Mouse (Mus musculus) heart, embryonic 16.5 days (tissue): Measurements from ENCODE around the gene 1110004F10Rik. TPM values are rescaled to one million over a fixed set of nuclear protein-coding genes. Genes with fewer than 3 reads are reported as not detected.

Source experiments
- ATAC-seq: fragments of 200-750 bp; cut with Nextera tagmentation; replicated peaks from 2 replicates; pipeline ENCODE4 v1.8.0; 2017; ENCODE audit warnings: moderate number of reproducible peaks; ENCODE audit not compliant: insufficient read depth, low FRiP score; ENCODE audit errors: extremely low read depth
- H3K27ac ChIP-seq: fragments of 300-500 bp; sonication (generic); 2 replicates; pipeline ENCODE4 v1.5.1; 2014; ENCODE audit warnings: mild to moderate bottlenecking, low read length, control low read depth, moderate library complexity
- H3K27me3 ChIP-seq: fragments of 300-500 bp; sonication (generic); 2 replicates; pipeline ENCODE4 v1.6.1; 2014; ENCODE audit warnings: low read length, mixed read lengths; ENCODE audit not compliant: control insufficient read depth, insufficient read depth
- H3K36me3 ChIP-seq: fragments of 300-500 bp; sonication (generic); 2 replicates; pipeline ENCODE4 v1.6.1; 2014; ENCODE audit not compliant: control insufficient read depth, insufficient read depth
- H3K4me1 ChIP-seq: fragments of 300-500 bp; sonication (generic); 2 replicates; pipeline ENCODE4 v1.6.1; 2014; ENCODE audit warnings: low read length, mixed read lengths; ENCODE audit not compliant: control insufficient read depth, insufficient read depth
- H3K4me2 ChIP-seq: fragments of 300-500 bp; sonication (generic); 2 replicates; pipeline ENCODE4 v1.6.1; 2014; ENCODE audit warnings: low read depth, mild to moderate bottlenecking, control low read depth, low read length
- H3K4me3 ChIP-seq: fragments of 300-500 bp; sonication (generic); 2 replicates; pipeline ENCODE4 v1.5.1; 2014; ENCODE audit warnings: mild to moderate bottlenecking, control low read depth, low read length
- H3K9ac ChIP-seq: fragments of 300-500 bp; sonication (generic); 2 replicates; pipeline ENCODE4 v1.6.1; 2014; ENCODE audit warnings: low read length, control low read depth
- H3K9me3 ChIP-seq: fragments of 300-500 bp; sonication (generic); replicated peaks from 2 replicates; pipeline ENCODE4 v1.6.1; 2016; ENCODE audit warnings: low read length; ENCODE audit not compliant: control insufficient read depth
- WGBS: fragments of 180-500 bp; shearing (Covaris S2); extraction: QIAGEN DNeasy Blood & Tissue Kit; methylation state at CpG from one replicate; pipeline ENCODE4 v1.1.7; 2014; 5-methylcytosine and 5-hydroxymethylcytosine counted together
- polyA plus RNA-seq: library from polyadenylated mRNA; unstranded; fragments of >200 nt; fragmentation: Nextera tagmentation; extraction: Ambion mirVana; gene quantifications from 2 replicates; pipeline ENCODE4 v1.2.1, GENCODE M21; 2015

Gene 1110004F10Rik
- polyA plus RNA-seq, 1 experiment from 2014 or later = 184 TPM

DNA sequence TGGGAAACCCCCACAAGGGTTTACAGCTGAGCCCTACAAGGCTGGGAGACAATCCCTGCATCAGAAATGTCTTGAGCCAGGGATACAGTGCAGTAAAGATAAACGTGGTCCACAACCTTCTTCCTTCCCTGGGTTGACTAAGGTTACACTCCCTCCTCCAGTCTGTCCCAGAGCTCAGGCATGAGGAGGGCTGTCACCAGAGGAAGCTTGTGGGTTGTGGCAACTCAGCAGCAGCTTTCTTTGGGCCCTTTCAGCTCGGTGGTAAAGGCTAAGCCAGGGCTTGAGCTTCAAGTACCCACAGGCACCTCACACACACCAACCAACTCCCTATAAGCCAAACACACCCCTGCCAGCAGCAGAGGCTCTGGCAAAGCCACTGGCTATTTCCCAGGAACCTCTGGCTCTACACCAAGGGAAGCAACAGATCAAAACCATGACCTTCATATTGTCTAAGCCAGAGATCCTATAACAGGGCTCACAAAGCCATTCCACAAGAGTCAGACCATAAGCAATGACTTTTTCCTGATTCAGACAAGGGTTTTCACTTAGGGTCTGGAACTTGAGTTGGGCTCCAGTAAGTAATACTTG lies 114.7 kb downstream of the 1110004F10Rik start:
- no peak overlapping the region for H3K4me3 ChIP-seq
- H3K27ac ChIP-seq = no peak overlapping the region
- no peak for ATAC-seq
- no peaks in the 10 kb centered on the region for H3K27me3 ChIP-seq
- no peak overlapping the region for H3K9ac ChIP-seq
- H3K4me2 ChIP-seq = no peak overlapping the region
- WGBS = 35% methylated on average over 2 of the region's 2 CpGs
- no peaks in the 10 kb centered on the region for H3K4me1 ChIP-seq
- H3K36me3 ChIP-seq = peaks cover 26% of the 10 kb centered on the region
- no peaks in the 10 kb centered on the region for H3K9me3 ChIP-seq

Other genes with a start within 250 kb of the 1110004F10Rik start
- gene Sox6, start 601 bp upstream of the 1110004F10Rik start, polyA plus RNA-seq = 25.6 and 28.5 TPM in 2 replicates
- gene Gm4353, start 45.2 kb downstream of the 1110004F10Rik start, polyA plus RNA-seq = 0.70 and 1.6 TPM in 2 replicates